Mouse (Mus musculus): Measurements from ENCODE around the gene Wfdc5. TPM values are rescaled to one million over a fixed set of nuclear protein-coding genes. Genes with fewer than 3 reads are reported as not detected.
"Not testable (repeated sequence)": the region's sequence is repeated elsewhere in the genome, so short reads cannot be mapped to it uniquely, and the experiment has no call there.

The Wfdc5 gene
- not detected for total RNA-seq (2021)

DNA sequence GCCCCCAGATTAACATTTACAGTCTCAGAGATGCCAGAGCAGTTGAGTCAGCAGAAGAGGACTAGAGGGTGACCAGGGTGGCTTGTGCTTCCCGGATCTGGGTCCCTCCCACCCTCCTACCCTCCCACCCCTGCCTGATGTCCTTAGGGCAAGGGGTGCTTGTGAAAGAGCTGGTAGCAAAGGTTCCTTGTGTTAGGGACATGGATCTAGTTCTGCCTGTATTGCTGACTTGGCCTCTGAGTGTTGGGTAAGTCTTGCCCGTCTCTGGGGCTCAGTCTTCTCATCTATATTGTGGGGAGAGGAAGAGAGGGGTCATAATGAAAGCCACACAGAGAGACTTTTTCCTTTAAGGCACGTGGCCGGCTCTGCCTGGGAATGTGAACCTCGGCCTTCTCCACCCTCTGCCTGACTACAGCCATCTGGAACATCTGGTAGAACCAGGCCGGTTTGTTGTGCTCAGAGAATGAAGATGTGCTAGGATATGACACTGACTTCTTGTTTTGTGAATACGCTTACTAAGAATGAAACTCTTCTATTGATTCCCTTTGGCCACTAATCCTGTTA is at the start of gene Wfdc5:
Wfdc5 (minus strand) TSS at position 51 of the 564 bp plus-strand sequence.
- intact Hi-C loops (cut with DNase I), result loop anchor here (10.0 kb wide), 1 partner anchor 202 kb away; the partner anchor contains the start of gene Slpi
- DNase-seq (ENCODE audit: low spot score in 2 of 2), result no peak

DNA sequence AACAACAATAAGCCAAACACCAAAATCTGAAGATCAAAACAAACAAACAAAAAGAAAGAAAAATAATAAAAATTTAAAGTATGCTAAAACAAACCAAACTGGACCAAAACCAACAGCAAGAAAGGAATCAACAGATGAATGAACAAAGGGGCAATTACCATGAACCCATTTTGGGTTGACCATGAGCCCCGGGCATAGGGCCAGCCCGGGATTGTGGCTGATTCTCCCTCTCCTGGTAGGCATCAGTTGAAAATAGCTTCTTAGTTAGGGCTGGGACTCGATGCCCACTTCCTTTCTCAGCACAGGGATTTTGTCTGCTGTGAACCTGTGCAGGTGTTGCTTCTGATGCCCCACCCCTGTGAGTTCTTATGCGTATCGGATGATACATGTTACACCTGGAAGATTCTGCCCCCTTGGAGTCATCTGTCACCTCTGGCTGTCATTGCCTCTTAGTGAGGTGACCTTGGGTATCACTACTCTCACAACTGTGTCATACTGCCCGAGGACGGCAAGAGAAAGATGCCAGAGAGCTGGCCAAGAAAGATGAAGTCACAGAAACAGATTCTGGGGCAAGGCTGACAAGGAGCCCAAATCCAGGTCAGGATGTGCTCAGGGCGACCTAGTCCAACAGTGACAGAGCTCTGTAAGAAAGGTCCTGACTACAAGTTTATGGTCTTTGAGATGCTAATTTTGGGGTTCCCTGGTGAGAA is 46.0 kb upstream of the Wfdc5 start:
- intact Hi-C loops (cut with DNase I), result no loop called here
- DNase-seq (ENCODE audit: low spot score in 2 of 2), result no peak

DNA sequence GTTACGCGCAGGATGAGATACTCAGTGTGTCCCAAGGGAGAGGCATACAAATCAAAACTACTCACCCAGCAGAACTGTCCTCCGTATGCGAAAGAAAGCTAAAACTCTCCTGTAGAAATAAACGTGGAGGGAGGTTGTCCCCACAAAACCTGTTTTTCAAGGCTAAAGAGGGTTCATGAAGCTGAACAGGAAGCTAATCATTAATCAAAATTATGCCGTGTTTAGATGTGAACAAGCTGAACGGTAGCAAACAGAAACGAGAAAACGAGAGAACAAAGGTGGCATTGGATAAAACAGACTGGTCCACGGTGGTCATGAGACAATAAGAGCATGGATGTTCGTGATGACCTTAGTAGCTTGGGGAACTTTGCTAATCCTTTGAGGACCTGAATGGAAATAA is 39.0 kb upstream of the Wfdc5 start, which contains the start of gene Wfdc15b:
Wfdc15b (minus strand) TSS at position 139 of the 400 bp plus-strand sequence.
- no peak for DNase-seq (ENCODE audit: low spot score in 2 of 2)
- intact Hi-C loops (cut with DNase I), result no loop called here

DNA sequence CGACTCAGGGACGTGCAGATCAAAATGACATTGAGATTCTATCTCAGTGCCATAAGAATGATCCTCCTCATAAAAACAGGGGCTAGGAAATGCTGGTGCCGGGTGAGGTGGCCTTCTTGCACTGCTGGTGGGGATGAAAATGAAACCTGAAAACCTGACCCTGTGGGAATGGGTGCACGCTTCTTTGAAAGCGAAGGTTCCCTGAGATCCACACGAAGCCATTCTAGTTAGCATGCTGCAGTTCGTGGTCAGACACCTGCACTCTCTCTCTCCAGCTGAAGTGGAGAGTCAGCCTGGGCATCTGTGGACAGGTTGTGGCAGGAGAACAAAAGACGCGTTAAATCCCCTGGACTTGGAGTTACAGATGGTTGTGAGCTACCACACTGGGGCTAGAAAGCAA is 36.8 kb upstream of the Wfdc5 start:
- no peak for DNase-seq (ENCODE audit: low spot score in 2 of 2)
- intact Hi-C loops (cut with DNase I), result no loop called here

DNA sequence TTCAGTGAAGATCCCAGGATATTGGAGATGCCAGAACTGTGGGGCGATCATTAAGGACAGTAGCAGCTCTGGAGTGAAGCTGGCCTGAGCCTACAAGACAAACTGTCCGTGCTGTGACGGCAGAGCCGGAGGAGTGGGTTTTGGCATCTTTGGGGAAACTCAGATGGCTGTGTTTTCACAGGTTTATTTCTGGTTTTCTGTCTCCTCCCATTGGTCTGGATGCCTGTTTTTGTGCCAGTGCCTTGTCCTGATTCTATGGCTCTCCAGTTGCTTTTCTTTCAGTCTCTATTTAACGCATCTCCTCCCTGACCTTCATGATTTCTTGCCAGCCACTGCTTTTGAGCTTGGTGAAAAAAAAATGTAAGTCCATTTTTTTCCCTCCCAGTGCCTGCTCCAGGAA is 30.2 kb upstream of the Wfdc5 start:
- DNase-seq (ENCODE audit: low spot score in 2 of 2), result peak; percentile 23 to 25
- intact Hi-C loops (cut with DNase I), result no loop called here

DNA sequence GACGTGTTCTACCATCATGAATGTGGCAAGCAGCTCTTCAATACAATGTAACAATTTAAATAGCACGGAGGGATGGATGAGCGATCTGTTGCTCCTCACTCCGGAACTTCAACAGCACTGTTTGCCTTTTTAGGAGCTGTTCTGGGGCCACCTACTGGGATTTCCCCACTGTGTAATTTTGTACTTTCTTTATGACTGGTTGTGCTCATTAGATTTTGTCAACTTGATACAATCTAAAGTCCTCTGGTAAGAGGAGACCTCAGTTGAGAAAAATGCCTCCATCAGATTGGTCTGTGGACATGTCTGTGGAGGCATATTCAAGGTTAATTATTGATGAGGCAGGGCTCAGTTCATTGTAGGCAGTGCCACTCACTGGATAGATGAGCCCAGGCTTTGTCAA is 28.4 kb upstream of the Wfdc5 start:
- no peak for DNase-seq (ENCODE audit: low spot score in 2 of 2)
- intact Hi-C loops (cut with DNase I), result no loop called here

DNA sequence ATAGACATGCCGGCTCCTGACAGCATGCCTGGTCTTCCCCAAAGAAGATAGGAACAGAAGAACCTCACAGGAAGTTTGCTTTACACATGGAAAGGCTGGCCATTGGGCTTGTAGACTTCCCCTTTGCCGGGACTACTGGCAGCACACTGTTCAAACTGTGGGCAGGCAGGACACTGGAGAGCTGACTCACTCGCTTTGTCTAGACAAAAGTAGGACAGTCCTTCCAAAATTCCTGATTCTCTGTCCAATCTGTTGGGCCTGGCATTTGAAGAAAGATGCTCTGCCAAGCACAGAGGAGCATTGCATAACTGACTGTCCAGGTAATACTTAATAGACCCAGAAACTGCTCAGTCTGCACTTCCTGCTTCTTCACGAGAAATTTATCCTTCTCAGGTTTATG is 24.1 kb upstream of the Wfdc5 start:
- intact Hi-C loops (cut with DNase I), result no loop called here
- DNase-seq (ENCODE audit: low spot score in 2 of 2), result peak; percentile 10 to 12

DNA sequence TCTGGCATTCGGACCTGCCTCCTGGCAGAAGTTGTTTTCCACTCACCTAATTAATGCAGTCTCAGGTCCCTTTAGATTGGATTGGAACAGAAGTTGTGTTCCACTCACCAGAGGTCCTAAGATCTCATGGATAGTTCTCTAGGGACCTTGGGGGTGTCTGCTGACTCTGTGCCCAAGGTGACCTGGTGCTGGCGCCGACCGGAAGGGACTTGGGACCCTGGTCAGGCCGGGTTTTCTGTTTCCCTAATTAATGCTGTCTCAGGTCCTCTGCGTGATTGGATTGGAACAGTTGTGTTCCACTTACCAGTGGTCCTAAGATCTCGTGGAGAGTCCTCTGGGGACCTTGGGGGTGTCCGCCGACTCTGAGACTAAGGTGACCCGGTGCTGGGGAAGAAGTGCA is 23.5 kb upstream of the Wfdc5 start:
- intact Hi-C loops (cut with DNase I); DNase-seq (ENCODE audit: low spot score in 2 of 2): not testable (repeated sequence)

DNA sequence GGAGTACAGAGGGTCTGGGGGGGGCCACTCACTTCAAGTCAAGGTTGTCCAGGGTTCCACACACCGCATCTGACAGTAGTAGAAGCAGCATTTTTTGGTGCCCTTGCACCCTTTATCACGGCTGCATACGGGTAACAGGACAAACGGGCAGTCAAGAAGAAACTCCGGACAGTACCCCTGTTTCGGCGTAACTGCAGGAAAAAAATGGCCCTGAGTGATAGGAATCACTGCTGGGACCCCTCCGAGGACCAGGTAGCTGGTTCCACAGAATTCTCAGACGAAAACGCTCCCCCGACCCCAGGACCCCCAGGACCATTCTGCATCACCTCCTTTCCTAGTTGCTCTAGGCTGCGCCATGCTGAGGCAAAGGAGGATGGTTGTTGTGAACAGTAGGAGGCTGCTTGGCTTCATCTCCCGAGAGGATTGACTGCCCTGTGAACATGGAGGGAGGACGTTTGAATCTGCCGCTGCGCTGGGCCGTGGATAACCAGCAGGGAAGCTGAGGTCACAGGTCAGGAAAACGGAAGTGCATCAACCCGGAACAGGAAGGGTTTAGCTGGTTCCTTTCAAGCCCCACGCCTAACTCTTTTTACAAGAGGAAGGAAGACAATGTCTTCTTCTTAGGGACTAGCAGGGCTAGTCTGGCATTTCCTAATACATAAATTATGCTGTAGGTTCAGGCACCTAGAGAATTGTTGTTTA is 17.2 kb upstream of the Wfdc5 start, which contains the start of gene Wfdc15a:
Wfdc15a (minus strand) TSS at position 505 of the 702 bp plus-strand sequence.
- no peak for DNase-seq (ENCODE audit: low spot score in 2 of 2)
- intact Hi-C loops (cut with DNase I), result no loop called here

DNA sequence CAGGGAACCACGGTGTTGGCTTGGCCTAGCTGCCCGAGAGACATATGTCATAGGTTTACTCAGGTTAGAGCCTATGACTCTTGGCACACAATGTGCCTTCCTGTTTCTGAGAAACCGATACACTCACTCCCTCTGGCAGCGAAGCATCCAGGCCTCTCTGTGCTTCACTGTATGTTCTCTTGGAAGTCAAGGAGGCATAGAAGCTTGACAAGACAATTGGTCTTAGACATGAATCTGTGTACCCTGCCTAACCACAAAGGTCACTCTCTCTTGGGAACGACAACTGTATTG is 14.1 kb upstream of the Wfdc5 start:
- intact Hi-C loops (cut with DNase I), result no loop called here
- DNase-seq (ENCODE audit: low spot score in 2 of 2), result no peak

DNA sequence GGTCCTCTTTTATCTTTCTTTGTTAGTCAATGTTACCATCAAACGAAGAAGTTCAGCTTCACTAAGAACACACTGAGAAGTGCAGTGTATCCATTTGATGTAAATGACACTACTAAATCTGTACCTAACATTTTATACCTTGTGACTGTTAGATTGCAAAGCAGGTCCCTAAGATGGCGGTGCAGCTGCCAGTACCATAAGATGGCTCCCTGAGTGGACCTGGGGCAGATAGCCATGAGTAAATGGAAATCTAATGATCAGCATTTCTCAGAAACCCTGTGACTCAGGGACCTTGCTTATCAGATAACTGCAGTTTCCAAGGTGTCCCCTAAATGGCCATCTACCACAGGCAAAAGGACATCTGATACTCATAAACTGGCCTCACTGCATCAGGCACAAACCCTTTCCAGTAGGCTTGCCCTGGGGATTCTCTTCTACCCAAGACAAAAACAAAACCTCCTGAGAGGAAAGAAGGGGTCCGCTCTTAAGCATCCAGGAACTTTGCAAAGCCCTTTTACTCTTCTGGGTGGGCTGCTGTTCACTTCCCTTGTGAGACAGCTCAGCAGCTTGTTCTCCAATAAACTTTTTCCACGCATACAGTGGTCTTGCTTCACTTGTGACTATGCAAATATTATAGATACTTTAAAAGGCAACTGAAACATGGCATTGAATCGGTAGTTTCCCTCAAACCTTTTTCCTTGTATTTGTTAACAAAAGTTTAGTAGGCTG is 13.6 kb upstream of the Wfdc5 start:
- intact Hi-C loops (cut with DNase I), result no loop called here
- DNase-seq (ENCODE audit: low spot score in 2 of 2), result no peak

DNA sequence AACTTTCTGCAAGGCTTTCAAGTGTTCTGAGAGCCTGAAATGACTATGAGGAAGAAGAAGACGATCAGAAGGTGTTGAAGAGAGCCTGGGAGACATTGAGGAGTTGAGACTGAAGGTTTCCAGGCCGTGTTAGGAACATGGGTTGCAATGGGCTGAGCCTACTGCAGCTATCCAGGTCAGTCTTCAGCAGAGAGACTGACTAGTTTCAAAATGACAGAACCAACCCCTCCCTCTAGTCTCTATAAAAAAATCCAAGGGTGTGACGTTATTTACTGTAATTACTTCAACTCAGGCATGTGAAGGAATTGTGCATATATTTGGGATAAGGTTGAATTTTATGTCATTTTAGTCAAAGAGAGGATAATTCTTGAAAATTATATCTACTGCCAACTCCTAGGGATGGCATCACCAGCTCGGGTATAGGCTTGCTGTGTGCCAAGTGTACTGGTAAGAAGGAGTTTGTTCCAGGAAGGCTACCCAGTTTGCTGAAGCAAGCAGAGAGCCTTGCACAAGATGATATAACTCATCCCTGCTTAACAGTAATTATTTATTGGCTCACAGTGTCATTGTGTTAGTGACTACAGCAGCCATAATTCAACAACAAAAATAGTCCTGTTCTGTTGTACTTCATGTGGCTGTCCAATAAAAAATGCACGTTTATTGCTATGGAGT is 12.6 kb upstream of the Wfdc5 start:
- DNase-seq (ENCODE audit: low spot score in 2 of 2), result no peak
- intact Hi-C loops (cut with DNase I), result no loop called here

DNA sequence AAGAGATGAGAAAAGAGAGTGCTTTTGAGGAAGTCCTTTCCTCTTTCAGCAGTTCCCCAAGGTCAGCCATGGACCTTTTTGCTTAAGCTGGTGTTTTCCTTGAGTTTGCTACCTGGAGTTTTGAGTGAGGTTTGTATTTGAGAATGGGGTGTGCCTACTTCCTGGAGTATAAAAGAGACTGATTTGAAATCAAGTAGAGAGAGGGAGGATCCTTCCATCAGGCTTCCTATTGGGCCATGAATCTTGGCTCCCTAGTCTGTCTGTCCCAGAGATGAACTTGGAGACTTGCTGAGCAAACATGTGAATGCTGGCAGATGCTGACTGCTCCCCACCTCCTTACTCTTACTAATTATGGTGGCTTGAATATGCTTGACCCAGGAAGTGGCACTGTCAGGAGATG is 9.7 kb upstream of the Wfdc5 start:
- no peak for DNase-seq (ENCODE audit: low spot score in 2 of 2)
- intact Hi-C loops (cut with DNase I), result no loop called here

DNA sequence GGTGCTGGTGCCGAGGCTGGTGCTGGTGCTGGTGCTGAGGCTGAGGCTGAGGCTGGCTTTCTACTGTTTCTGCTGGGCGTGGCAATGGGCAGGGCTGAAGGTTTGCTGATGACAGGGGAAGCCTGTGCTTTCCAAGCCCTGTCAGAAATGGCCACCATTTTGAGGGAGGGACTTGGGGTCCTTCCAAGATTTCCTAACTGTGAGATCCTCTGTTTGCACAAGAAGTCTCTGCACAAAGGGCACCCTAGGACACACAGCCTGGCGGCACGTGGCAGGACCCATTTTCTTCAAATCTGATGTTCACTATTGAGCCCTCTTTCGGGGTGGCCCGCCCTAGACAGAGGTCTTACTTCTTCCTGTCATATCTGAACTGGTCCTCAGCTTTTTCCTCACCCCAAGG is 8.0 kb upstream of the Wfdc5 start, which contains the start of gene Wfdc12:
Wfdc12 (minus strand) TSS at position 33 of the 400 bp plus-strand sequence.
- no peak for DNase-seq (ENCODE audit: low spot score in 2 of 2)
- intact Hi-C loops (cut with DNase I), result no loop called here

DNA sequence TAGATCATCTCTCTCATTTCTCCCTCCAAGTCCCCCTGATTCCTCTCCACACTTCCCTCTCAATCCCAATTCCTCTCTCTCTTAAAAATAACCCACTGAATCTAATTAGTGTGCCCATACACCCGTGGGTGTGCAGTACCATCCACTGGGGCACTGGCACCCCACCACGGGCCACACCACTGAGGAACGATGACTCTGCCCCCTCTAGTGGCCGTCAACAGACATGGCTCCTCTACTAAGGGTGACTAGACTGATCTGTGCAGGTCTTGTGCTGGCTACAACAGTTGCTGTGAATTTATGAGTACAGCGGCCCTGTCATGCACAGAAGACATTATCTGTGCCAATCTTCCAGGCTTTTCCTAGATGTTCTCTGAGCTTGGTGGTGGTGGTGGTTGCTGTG is 6.2 kb upstream of the Wfdc5 start:
- no peak for DNase-seq (ENCODE audit: low spot score in 2 of 2)
- intact Hi-C loops (cut with DNase I), result loop anchor here (10.0 kb wide), 1 partner anchor 196 kb away; the partner anchor contains the start of gene Slpi

DNA sequence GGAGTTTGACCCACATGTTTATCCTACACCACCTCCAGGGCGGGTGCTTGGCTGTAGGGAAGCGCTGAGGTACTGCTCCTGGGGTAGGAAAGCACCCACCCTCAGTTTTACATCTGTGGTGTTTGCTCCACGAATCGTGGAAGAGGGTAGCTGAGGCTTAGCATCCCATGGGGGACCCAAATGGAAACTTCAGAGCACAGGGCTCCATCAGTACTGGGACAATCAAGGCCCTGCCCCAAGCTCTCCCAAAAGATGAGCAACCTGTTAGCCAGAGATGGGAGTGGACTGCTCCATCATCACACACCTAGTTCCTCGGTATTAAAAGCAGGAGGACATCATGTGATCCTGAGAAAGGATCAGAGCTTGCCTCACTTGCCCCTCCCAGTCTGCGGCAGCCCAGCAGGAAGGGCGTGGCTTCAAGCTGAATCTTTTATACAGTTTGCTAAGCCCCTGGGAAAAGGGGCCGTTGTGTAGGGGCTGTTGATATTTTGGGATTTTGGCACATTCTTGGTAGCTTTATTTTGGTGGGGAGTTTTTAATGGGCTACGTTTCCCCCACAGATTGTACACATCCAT is 1.7 kb upstream of the Wfdc5 start:
- no peak for DNase-seq (ENCODE audit: low spot score in 2 of 2)
- intact Hi-C loops (cut with DNase I), result loop anchor here (10.0 kb wide), 1 partner anchor 201 kb away; the partner anchor contains the start of gene Slpi

DNA sequence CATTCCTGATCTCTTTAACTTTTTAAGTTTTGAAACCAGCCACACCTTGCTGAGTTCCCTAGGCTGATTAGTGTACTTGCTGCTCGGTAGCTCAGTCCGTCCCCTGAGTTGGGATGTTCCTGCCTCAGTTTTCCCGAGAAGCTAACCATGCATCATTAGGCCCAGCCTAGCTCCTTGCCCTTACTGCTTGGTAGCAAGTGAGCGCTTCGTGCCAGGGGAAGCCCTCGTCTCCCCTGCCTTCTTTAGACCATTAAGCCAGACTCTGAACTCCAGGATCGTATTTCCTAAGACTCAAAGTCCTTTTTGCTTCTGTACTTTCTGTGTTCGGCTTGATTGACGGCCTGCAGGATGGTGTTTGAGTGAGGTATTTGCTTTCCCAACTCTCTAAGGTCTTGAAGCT is 798 bp upstream of the Wfdc5 start:
- intact Hi-C loops (cut with DNase I), result loop anchor here (10.0 kb wide), 1 partner anchor 201 kb away; the partner anchor contains the start of gene Slpi
- DNase-seq (ENCODE audit: low spot score in 2 of 2), result no peak

DNA sequence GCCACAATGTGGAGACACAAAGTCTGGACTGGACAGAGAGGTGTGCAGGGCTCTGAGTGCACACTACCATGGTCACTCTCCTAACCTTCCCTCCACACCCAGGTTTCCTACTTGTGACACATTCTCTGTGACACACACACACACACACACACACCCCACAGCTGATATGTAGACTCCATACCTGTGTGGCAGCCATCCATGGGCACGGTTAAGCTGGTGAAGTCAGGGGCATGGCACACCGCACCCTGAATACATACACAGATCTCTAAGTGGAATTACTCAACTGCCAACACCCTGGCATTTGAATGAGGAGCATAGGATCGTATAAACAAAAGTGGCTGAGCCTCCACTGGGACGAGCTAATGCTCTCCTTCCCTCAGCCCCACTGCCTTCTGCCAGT is 1.8 kb downstream of the Wfdc5 start:
- intact Hi-C loops (cut with DNase I), result loop anchor here (10.0 kb wide), 1 partner anchor 204 kb away; the partner anchor contains the start of gene Slpi
- DNase-seq (ENCODE audit: low spot score in 2 of 2), result no peak

DNA sequence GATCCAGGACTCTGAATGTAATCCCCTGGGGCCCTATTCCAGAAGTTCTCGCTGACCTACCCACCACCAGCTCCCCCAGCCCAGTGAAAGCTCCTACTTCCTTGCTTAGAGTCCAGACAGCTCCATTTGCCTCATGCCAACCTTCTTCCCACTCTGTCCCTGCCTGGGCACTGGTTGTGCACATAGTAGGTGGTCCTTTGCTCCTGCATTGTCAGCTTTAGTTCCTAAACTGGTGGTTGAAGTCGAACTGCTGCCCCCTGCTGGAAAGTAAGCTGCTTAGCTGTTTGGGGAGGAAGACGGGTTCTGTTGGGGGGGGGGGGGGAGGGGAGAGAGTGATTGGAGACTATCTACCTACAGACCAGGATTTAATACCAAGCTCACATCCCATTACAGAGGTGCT is 2.4 kb downstream of the Wfdc5 start:
- DNase-seq (ENCODE audit: low spot score in 2 of 2), result no peak
- intact Hi-C loops (cut with DNase I), result loop anchor here (10.0 kb wide), 1 partner anchor 205 kb away; the partner anchor contains the start of gene Slpi

All from left cerebral cortex, postnatal 36 days (tissue).